Mouse (Mus musculus): ENCODE results near the gene Plscr5. TPM values are rescaled to one million over a fixed set of nuclear protein-coding genes. Genes with fewer than 3 reads are reported as not detected.
"Not testable (repeated sequence)": the region's sequence is repeated elsewhere in the genome, so short reads cannot be mapped to it uniquely, and the experiment has no call there.

Gene Plscr5
- not detected for total RNA-seq (2022)

DNA sequence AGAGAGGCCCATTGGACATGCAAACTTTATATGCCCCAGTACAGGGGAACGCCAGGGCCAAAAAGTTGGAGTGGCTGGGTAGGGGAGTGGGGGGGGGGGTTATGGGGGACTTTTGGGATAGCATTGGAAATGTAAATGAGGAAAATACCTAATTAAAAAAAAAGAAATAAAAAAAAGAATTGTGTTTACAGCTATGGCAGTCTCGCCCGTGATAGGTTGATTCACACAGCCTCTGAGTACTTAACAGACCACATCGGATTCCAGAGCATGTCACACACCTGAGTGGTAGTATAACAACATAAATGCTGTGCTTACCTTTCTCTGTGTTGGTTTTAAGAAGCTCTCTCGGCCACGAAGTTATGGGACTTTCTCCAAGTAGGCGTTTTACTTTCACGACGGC, at the start of gene Plscr5:
Gene Plscr5 (plus strand): TSS at position 301 of the 400 bp plus-strand sequence.
- DNase-seq (ENCODE audit: low spot score): not testable (repeated sequence)

DNA sequence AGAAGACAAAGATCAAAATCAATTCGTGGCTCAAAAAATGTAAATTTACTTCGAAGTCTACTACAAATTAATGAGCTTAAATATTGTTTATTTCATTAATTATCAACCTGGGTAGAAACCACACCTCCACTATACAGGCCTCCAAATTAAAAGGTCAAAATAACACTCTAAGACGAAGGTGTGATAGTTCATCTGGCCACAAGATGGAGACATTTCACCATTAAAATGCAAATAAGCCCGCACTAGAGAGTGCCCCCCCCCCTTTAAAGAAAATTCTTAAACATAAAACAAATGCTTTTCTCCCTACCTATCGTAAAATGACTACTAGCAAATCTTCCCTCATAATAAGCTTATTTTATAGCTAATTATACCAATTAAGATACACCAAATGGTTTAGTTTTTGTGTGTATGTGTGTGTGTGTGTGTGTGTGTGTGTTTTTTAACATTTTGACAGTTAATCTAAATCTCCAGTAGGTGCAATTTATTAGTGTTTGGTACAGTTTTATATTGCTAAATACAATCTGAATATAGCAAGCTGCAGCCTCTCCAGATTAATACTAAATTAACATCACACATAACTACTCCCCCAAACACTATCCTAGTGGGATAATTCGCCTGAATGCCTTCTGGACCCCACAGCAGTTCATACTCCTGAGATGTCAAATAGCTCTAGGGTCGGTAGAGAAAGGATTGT, 45.0 kb upstream of the Plscr5 start:
- peak; percentile 14 for DNase-seq (ENCODE audit: low spot score)

DNA sequence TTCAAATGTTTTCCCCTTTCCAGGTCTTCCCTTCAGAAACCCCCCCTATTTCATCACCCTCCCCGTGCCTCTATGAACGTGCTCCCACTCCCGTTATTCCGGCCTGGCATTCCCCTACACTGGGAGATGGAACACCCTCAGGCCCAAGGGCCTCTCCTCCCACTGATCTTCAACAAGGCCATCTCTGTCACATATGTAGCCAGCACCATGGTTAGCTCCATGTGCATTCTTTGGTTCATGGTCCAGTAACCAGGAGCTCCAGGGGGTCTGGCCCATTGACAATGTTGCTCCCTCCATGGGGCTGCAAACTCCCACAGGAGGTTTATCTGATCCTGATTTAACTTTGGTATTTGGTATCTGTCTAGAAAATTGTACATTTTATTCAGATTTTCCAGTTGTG, 30.5 kb upstream of the Plscr5 start:
- DNase-seq (ENCODE audit: low spot score): no peak

DNA sequence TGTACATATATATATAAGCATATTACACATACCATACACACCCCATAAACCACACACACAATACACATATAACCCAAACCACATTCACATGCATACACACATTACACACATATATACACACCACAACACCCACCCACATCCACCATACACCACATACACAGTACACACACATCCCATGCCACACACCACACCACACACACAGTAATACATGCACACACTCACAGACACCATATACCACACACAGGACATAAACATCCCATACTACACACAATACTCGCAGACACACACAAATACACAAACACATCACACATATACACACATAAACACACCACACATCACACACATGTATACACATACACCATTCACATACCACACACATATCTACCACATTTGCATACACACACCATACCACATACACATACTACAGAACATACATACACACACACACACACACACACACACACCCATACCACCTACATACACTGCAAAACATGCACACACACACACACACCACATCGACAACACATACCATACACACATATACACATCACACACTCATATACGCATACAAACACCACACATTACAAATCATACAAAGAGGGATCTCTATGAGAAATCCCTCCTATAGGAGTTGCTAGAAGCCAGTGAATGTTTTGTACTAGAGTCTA, 19.3 kb upstream of the Plscr5 start:
- DNase-seq (ENCODE audit: low spot score): no peak

DNA sequence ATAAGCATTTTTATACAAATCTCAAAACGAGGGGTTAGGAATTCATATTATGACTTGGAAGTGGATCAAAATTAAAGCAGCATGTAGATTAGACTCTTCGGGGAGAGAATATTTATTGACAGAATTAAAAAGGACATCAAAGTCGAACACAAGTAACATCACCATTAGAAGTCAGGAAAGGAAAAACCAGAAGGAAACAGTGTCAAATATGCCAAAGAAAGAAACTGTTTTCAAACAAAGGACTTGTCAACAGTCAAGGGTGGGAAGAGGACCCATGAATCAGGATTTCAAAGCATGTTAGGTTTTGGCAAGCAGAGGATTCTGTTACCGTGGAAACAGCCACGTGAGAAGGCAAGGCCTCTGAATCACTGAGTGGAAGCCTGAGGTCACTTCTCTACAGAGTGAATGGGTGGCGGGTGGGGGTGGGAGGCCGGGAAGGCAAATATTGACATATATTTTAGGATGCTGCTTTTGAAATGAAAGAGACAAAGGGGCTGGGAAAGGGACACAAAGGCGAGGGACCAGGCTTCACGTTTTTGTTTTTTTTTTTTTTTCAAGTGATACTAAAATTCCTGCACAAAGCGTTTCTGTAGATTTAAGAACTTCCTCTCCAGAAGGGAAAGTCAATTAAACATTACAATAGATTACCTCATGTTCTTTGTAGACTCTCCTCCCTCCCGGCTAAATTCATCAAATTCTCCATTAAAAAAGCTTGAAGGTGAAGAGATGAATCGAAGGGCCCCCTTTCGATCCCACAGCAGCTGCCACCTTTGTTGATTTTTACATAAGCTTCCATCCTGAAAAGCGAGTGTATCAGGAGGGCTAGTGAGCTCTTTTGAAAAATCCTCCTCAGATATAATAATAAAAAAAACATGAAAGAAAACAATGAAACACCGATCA, 18.3 kb upstream of the Plscr5 start:
- no peak for DNase-seq (ENCODE audit: low spot score)

DNA sequence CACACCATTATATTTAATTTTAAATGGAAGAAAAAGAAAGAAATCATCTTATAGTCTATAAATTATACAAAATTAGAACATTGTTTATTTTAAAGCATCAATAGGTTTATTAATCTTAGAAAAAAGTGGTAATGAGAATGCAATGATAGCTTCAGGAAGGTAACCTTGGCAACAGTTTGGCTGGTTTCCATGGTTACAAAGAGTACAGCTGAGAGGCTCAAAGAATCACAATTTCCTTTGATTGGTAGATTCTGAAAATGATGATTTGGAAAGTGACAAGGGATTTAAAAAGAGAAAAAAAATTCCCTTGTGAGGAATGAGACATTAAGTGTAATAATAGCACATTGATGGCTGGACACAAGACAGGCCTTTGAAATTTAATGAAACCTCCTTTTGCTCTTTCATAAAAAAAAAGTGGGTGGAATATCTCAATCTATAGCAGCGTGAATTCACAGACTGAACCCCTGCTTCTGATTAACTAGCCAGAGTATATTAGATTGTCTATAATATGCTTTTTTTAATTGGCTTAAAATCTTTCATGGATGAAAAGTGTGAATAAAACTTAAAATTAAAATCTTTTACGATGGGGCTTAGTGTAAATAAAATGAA, 13.8 kb upstream of the Plscr5 start:
- no peak for DNase-seq (ENCODE audit: low spot score)

DNA sequence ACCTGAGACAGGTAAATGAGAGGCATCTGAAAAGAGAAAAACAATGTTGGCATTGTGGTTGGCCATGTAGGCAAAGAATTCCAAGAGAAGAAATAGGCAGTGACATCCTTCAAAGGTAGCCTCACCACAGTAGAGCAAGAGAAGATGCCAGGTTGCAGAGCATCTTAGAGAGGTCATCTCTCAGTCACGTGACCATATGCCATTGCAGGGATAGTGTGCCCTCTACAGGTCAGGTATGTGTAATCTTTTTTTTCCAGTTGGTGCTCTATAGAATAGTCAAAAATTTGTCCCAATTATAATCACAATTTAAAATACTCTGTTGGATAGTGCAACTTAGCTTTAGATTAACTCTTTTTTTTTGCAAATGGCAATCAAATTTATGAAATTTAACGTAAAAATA, 1.4 kb upstream of the Plscr5 start:
- no peak for DNase-seq (ENCODE audit: low spot score)

DNA sequence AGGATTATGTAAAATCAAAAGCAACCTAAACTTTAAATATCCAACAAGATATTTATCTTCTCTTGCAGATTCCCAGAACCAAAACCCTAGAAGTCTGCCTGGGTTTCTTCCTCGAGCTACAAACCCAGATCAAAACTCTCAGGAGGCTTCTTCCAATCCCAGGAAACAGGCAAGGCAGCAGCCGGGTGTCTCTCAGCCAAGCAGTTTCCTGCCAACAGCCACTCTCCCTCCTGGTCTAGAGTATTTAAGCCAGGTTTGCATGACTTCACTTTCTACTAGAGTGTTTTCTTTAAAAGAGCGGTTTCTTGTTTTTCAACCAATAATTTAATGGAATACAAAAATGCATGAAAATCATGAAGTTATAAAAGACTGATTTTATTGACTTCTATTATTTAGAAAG, 5.7 kb downstream of the Plscr5 start:
- DNase-seq (ENCODE audit: low spot score): no peak

DNA sequence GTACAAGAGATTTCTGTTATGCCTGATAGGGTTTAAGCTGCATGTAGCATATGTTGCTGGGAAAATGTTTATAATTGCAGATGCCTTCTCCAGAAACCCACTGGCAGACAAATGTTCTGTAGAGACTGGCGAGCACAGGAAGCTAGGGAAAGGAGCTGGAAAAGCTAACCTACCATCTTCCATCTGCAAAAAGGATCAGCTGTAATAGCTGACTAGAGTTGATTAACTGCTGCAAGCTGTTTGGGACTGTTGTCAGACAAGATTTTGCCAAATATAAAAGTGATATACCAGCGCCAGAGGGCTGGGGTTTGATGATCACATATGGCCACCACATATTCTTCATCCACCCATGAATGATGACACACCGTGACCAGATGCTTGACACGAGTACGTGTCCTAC, 6.8 kb downstream of the Plscr5 start:
- DNase-seq (ENCODE audit: low spot score): no peak

DNA sequence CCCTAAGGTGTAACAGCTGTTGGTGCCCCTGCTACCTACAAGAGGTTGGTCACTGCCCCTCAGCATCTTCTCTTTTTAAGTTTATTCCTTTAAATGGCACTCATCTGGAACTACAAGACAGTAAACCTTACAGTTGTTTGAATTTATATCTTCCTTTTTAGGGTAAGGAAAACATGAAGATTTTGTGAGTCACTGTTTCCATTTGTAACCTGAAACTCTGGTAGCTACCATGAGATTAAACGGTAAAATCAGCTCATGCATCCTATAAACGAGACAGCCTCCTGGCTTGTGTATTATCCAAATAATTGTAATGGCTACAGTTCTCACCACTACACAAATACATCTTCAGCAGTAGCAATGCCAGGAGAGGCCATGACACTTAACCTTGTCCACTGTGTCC, 11.7 kb downstream of the Plscr5 start:
- DNase-seq (ENCODE audit: low spot score): no peak

DNA sequence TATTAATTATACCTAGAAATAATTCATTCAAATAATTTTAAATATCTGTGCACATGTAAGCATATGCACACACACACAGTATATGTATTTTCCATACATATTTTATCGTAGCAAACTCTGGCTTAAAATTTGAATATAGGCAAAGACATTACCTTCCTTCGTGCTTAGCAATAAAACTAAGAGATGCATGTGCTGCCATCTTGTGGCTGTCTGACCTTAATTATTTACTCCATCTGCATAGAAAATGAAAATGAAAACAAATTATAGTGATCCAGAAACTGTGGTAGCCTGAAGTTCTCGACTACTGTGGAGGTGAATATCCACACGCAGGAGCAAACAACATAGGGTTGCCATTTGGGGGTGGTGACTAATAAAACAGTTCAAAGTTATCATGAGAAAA, 14.6 kb downstream of the Plscr5 start:
- DNase-seq (ENCODE audit: low spot score): peak; percentile 53

DNA sequence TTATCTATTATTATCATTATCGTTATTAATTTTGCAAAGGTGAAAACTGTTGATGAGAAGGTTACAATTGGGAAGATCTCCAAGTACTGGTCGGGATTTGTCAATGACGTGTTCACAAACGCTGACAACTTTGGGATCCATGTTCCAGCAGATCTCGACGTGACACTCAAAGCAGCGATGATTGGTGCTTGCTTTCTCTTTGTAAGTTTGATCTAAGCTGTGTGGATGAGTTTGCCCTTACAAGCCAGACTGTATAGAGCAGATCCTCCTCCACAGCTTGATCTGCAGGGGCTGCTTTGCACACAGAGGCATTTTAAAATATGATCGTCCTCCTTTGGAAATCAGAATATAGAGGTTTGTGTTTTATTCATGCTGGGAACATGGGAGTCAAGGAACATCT, 15.0 kb downstream of the Plscr5 start:
- DNase-seq (ENCODE audit: low spot score): no peak

DNA sequence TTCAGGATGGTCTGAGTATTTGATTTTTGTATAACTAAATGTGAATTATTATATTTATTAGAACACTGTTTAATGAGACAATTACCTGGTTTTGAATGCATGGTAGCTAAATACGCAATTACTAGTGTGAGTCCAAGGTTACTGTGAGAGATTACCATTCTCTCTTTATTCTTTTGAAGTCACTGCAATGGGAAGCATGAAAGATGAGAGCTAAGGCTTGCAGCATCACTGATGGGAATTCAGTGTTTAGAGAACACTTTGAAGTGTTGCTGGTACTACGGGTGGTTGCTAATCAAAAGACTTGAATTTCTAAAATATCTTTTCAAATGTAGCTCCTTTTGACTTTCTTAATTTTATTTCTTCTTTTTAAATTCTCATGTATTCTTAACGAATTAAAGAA, 17.1 kb downstream of the Plscr5 start:
- DNase-seq (ENCODE audit: low spot score): no peak

DNA sequence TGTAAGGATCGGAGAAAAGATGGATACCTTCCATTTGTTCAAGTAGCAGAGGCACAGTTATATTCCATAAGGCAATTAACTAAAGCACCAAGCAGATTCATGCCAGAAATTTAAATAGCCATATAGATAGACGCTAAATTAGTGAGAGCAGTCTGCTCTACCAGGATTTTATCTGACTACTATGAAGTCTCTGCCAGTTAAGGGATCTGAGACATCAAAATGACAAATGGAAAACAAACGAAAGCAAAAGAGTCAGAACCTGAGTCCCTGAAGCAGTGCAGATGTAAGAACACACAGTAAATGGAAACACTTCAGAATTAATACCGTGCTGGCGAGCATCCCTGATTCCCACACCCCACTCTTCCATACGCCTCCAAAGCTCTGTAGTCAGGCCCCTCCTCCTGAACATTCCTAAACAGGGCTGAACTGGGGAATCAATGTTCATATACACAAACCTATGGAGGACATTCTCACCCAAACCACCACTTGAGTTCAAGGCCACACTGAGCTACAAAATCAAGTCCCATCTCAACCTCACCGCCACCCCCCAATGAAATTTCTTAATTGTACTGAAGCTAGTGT, 17.7 kb downstream of the Plscr5 start:
- DNase-seq (ENCODE audit: low spot score): no peak

DNA sequence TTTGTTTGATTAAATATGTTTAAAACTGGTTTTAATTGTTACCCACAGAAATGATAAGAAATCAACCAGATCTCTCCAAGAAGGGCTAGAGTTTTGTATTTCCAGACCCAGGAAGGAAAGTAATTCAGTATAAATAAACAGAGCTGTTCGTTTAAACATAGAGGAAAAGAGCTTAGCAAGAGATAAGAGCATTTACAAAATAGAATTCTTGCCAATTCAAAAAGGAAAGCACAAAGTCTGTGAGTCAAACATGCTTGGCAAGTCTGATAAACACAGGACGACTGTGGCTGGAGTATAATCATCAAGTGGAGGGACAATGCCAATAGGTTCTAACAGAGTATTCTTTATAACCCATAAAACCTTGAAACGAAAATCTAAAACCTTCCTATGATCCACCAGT, 18.3 kb downstream of the Plscr5 start:
- DNase-seq (ENCODE audit: low spot score): no peak

DNA sequence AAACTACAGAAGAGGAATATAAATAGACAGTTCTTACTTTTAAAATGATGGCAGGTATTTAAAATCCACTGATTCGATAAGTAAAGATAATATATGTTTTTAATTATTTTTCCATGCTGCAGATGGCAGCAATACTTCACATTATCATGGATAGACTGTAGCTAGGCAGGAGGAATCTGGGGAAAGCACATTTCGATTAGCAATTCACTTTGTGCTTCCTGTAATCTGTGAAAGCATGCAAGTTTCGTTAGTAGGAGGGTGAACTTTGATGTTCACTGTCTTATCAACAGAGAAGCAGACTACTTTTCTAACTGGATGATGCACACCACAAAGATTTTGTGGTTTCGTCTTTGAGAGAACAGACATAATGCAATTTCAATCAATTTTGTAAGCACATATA, 24.7 kb downstream of the Plscr5 start:
- DNase-seq (ENCODE audit: low spot score): no peak

DNA sequence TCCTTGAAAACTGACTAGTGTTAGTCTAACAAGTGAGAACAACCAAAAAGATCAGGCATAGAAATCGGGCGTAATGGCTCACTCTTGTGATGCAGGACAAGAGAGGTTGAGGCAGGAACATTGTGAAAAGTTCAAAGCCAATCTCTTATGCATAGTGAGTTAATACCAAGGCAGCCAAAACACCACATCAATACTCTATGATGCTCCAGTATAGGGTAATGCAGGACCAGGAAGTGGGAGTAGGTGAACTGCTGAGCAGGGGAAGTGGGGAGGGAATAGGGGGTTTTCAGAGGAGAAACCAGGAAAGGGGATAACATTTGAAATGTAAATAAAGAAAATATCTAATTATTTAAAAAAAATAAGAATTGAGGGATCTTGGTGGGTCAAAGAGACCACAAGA, 25.2 kb downstream of the Plscr5 start:
- DNase-seq (ENCODE audit: low spot score): no peak

DNA sequence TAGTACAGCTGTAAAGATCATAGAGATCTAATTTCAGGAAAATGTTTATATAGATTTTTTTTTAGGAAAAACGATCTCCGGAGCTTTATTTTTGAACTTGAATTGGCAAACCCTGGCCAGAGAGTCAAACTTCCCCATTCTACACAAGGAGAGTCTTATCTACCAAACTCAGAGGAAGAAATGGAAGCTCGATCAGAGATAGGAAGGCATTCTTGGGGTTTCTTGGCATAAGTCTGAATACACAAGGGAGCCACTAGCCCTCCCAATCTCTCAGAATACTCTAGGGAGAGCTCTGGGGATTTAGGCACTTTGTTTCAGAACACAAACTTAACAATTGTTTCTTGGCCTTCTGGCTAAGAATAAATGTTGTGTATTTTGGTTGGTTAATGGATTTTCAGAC, 27.4 kb downstream of the Plscr5 start:
- DNase-seq (ENCODE audit: low spot score): peak; percentile 49

DNA sequence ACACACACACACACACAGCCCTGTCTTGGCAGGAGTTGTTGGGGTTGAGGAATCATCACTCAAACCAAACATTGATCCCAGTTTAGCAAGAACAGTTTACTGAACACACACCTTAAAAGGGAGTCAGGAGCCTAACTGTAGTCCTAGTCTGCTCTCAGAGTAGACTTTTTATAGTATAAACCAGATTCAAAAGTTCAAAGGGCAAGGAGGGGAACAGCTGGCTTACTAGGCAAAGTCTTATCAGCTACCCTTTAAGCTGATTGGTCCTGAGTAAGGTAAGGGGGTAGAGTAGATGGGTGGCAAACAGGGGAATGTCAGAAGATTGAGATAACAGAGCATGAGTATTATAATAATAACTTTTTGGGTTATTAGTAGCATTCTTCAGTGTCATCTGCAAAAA, 28.7 kb downstream of the Plscr5 start:
- no peak for DNase-seq (ENCODE audit: low spot score)

DNA sequence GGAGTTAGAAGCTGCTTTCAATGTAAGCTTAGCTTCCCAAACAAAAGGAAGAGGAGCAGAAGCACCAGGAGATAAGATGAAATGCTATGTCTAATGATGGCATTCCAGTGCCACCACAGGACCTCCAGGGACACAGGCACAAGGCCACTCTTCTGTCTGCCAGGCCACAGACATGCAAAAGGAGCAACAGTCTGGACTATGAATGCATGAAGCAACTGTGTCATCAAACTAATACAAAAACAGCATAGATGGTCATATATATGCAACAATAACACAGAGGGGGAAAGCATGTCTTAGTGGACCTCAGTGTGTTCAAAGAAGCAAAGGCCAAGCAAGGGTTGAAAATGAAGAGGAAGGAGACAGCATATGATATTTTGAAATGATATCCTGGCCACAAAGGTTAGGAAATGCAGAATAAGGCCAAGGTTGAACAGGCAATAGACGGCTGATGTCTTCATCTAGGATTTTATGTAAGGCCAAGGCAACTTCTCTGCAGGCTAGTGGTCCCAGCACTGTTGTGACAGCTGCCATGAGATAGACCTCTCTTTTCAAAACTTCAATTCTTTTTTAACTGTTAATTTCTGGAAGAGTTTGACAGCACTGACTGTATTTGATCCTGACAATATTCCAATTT, 32.0 kb downstream of the Plscr5 start:
- DNase-seq (ENCODE audit: low spot score): no peak

DNA sequence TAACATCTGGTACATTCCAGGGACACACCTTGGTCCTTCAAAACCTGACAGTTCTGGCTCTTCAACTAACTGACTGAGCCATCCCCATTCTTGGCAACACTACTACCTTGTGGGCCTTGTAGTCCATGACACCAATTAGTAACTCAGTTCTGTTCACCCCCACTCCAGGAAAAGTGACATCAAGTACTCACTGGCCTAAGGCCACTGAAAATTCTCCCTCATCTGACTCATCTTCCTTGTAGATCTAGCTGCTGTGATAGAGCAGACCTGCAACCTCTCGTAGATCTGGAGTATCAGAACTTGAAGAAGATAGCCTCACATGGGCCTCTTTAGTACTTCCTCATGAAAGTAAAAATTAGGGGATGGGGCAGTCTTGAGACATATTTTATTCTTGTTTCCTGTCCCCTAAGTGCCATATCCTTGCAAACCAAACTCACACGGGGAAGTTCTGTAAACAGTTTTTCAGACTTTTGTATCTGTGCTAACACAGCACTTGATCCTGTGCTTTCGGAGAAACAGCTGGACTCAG, 33.5 kb downstream of the Plscr5 start:
- DNase-seq (ENCODE audit: low spot score): no peak
